Mouse (Mus musculus): ENCODE measurements around the gene Lsamp. TPM values are rescaled to one million over a fixed set of nuclear protein-coding genes. Genes with fewer than 3 reads are reported as not detected.

Gene Lsamp
- polyA plus RNA-seq, 1 experiment = not detected

- H3K27me3 ChIP-seq (ENCODE audit: control insufficient read depth) = no peaks in the 10 kb centered on the region
- no peaks in the 10 kb centered on the region for H3K36me3 ChIP-seq (ENCODE audit: control insufficient read depth)
- no peaks in the 10 kb centered on the region for H3K4me1 ChIP-seq (ENCODE audit: control insufficient read depth)
- H3K9me3 ChIP-seq (ENCODE audit: control insufficient read depth, low read length) = no peaks in the 10 kb centered on the region; the same call in 1 of the 2 replicates
- no peak overlapping the region for H3K4me3 ChIP-seq (replicated peaks)
- TF ChIP-seq TAL1 (IDR thresholded peaks at IDR 0.05; ENCODE audit: low read length) (no peak), GATA1 (IDR thresholded peaks at IDR 0.05; ENCODE audit: low read length) (no peak)
These were observed 1604.6 kb downstream of the Lsamp start for GRCm38 (mm10) chr16:41588675-41589301.

- Histone ChIP-seq H3K9me3 (ENCODE audit: control insufficient read depth, low read length) (no peaks in the 10 kb centered on the region), H3K27me3 (ENCODE audit: control insufficient read depth) (no peaks in the 10 kb centered on the region), H3K4me1 (ENCODE audit: control insufficient read depth) (no peaks in the 10 kb centered on the region), H3K36me3 (ENCODE audit: control insufficient read depth) (no peaks in the 10 kb centered on the region), H3K4me3 (replicated peaks) (no peak overlapping the region)
- no peak for TF ChIP-seq TAL1 (IDR thresholded peaks at IDR 0.05; ENCODE audit: low read length)
- no peak for TF ChIP-seq GATA1 (IDR thresholded peaks at IDR 0.05; ENCODE audit: low read length)
These were observed 1628.1 kb downstream of the Lsamp start for GRCm38 (mm10) chr16:41612229-41612628.

- H3K4me1 ChIP-seq (ENCODE audit: control insufficient read depth) = no peaks in the 10 kb centered on the region
- no peaks in the 10 kb centered on the region for H3K36me3 ChIP-seq (ENCODE audit: control insufficient read depth)
- no peak overlapping the region for H3K4me3 ChIP-seq (replicated peaks)
- no peaks in the 10 kb centered on the region for H3K9me3 ChIP-seq (ENCODE audit: control insufficient read depth, low read length)
- H3K27me3 ChIP-seq (ENCODE audit: control insufficient read depth) = no peaks in the 10 kb centered on the region
- TF ChIP-seq TAL1 (IDR thresholded peaks at IDR 0.05; ENCODE audit: low read length) (no peak), GATA1 (IDR thresholded peaks at IDR 0.05; ENCODE audit: low read length) (no peak)
These were observed 1639.7 kb downstream of the Lsamp start for GRCm38 (mm10) chr16:41623871-41624270.

- Histone ChIP-seq H3K4me3 (replicated peaks) (no peak overlapping the region), H3K27me3 (ENCODE audit: control insufficient read depth) (no peaks in the 10 kb centered on the region), H3K9me3 (ENCODE audit: control insufficient read depth, low read length) (no peaks in the 10 kb centered on the region), H3K4me1 (ENCODE audit: control insufficient read depth) (no peaks in the 10 kb centered on the region), H3K36me3 (ENCODE audit: control insufficient read depth) (no peaks in the 10 kb centered on the region)
- TF ChIP-seq TAL1 (IDR thresholded peaks at IDR 0.05; ENCODE audit: low read length) (no peak), GATA1 (IDR thresholded peaks at IDR 0.05; ENCODE audit: low read length) (no peak)
These were observed 1649.7 kb downstream of the Lsamp start for GRCm38 (mm10) chr16:41633898-41634297.

GRCm38 (mm10) chr16:41640876-41641275 lies 1656.7 kb downstream of the Lsamp start:
- no peaks in the 10 kb centered on the region for H3K4me1 ChIP-seq (ENCODE audit: control insufficient read depth)
- no peaks in the 10 kb centered on the region for H3K27me3 ChIP-seq (ENCODE audit: control insufficient read depth)
- H3K4me3 ChIP-seq (replicated peaks) = no peak overlapping the region
- 0 out of 2 replicates have a peak, but pooled peaks cover 2% of the 10 kb centered on the region for H3K9me3 ChIP-seq (ENCODE audit: control insufficient read depth, low read length)
- no peaks in the 10 kb centered on the region for H3K36me3 ChIP-seq (ENCODE audit: control insufficient read depth)
- TF ChIP-seq TAL1 (IDR thresholded peaks at IDR 0.05; ENCODE audit: low read length) (no peak), GATA1 (IDR thresholded peaks at IDR 0.05; ENCODE audit: low read length) (no peak)

- Histone ChIP-seq H3K36me3 (ENCODE audit: control insufficient read depth) (no peaks in the 10 kb centered on the region), H3K27me3 (ENCODE audit: control insufficient read depth) (no peaks in the 10 kb centered on the region), H3K4me1 (ENCODE audit: control insufficient read depth) (no peaks in the 10 kb centered on the region), H3K9me3 (ENCODE audit: control insufficient read depth, low read length) (no peaks in the 10 kb centered on the region), H3K4me3 (replicated peaks) (no peak overlapping the region)
- TF ChIP-seq GATA1 (IDR thresholded peaks at IDR 0.05; ENCODE audit: low read length) = no peak
- TF ChIP-seq TAL1 (IDR thresholded peaks at IDR 0.05; ENCODE audit: low read length) = no peak
These were observed 1669.1 kb downstream of the Lsamp start for GRCm38 (mm10) chr16:41653261-41653660.

- Histone ChIP-seq H3K36me3 (ENCODE audit: control insufficient read depth) (no peaks in the 10 kb centered on the region), H3K9me3 (ENCODE audit: control insufficient read depth, low read length) (no peaks in the 10 kb centered on the region), H3K4me3 (replicated peaks) (no peak overlapping the region), H3K27me3 (ENCODE audit: control insufficient read depth) (no peaks in the 10 kb centered on the region), H3K4me1 (ENCODE audit: control insufficient read depth) (no peaks in the 10 kb centered on the region)
- TF ChIP-seq TAL1 (IDR thresholded peaks at IDR 0.05; ENCODE audit: low read length) = no peak
- no peak for TF ChIP-seq GATA1 (IDR thresholded peaks at IDR 0.05; ENCODE audit: low read length)
These were observed 1690.3 kb downstream of the Lsamp start for GRCm38 (mm10) chr16:41674316-41675038.

GRCm38 (mm10) chr16:41675774-41676173 lies 1691.6 kb downstream of the Lsamp start:
- no peaks in the 10 kb centered on the region for H3K27me3 ChIP-seq (ENCODE audit: control insufficient read depth)
- TF ChIP-seq TAL1 (IDR thresholded peaks at IDR 0.05; ENCODE audit: low read length) = no peak
- no peak for TF ChIP-seq GATA1 (IDR thresholded peaks at IDR 0.05; ENCODE audit: low read length)
- H3K4me1 ChIP-seq (ENCODE audit: control insufficient read depth) = no peaks in the 10 kb centered on the region
- no peaks in the 10 kb centered on the region for H3K9me3 ChIP-seq (ENCODE audit: control insufficient read depth, low read length)
- H3K4me3 ChIP-seq (replicated peaks) = no peak overlapping the region
- H3K36me3 ChIP-seq (ENCODE audit: control insufficient read depth) = no peaks in the 10 kb centered on the region

GRCm38 (mm10) chr16:41692435-41692834 lies 1708.3 kb downstream of the Lsamp start:
- H3K27me3 ChIP-seq (ENCODE audit: control insufficient read depth) = no peaks in the 10 kb centered on the region
- no peaks in the 10 kb centered on the region for H3K4me1 ChIP-seq (ENCODE audit: control insufficient read depth)
- H3K36me3 ChIP-seq (ENCODE audit: control insufficient read depth) = no peaks in the 10 kb centered on the region
- TF ChIP-seq TAL1 (IDR thresholded peaks at IDR 0.05; ENCODE audit: low read length) = no peak
- TF ChIP-seq GATA1 (IDR thresholded peaks at IDR 0.05; ENCODE audit: low read length) = no peak
- no peak overlapping the region for H3K4me3 ChIP-seq (replicated peaks)
- no peaks in the 10 kb centered on the region for H3K9me3 ChIP-seq (ENCODE audit: control insufficient read depth, low read length)
